Mouse (Mus musculus) myocyte (in vitro differentiated cells): ENCODE measurements at regions not wholly inside any gene's neighbourhood (a gene's known extent, or its start where the extent isn't known, plus 50 kb on each side); places are given as distances from the start of the nearest gene placed in this dataset.
A peak's percentile ranks its signal among the peaks of the same experiment; 100 is the strongest.

ENCODE experiments used
- E2F4 ChIP-seq: IDR thresholded peaks from one replicate; pipeline ENCODE4 v1.6.1; 2011; ENCODE audit warnings: mild to moderate bottlenecking, control low read depth, moderate library complexity; ENCODE audit not compliant: insufficient read depth
- MYOD1 ChIP-seq, 3 experiments: IDR thresholded peaks; one replicate each; pipeline ENCODE4 v1.6.1; 2011; ENCODE audit warnings: control low read depth in 2 of 3, low read depth in 2 of 3, mild to moderate bottlenecking in 2 of 3, moderate library complexity in 1 of 3; ENCODE audit not compliant: insufficient read length in 2 of 3, control insufficient read depth in 1 of 3
- MYOG ChIP-seq, 3 experiments: IDR thresholded peaks; one replicate each; pipeline ENCODE4 v1.6.1; 2011; ENCODE audit warnings: control low read depth in 2 of 3, low read depth in 2 of 3, mild to moderate bottlenecking in 2 of 3; ENCODE audit not compliant: insufficient read length in 2 of 3, control insufficient read depth in 1 of 3, insufficient read depth in 1 of 3
- POLR2A ChIP-seq: IDR thresholded peaks from one replicate; pipeline ENCODE4 v1.6.1; 2011; ENCODE audit warnings: low read depth, mild to moderate bottlenecking, control low read depth, moderate library complexity; ENCODE audit not compliant: insufficient read length

GRCm38 (mm10) chr5:111887281-111887680, 153.6 kb downstream of the Gm26897 start:
- TF ChIP-seq E2F4 (no peak), POLR2A (no peak), MYOD1 (IDR thresholded peaks at IDR 0.05; ENCODE audit: control insufficient read depth in 1 of 3, insufficient read length in 2 of 3, low read depth in 2 of 3) (peak in 1 of 3 experiments; percentile 50), MYOG (IDR thresholded peaks at IDR 0.05; ENCODE audit: control insufficient read depth in 1 of 3, insufficient read depth in 1 of 3, insufficient read length in 2 of 3, low read depth in 2 of 3) (peak in 2 of 3 experiments; percentile 12 to 56)
